Mouse (Mus musculus): ENCODE data around the gene Psmd11.
"Not testable (repeated sequence)": the region's sequence is repeated elsewhere in the genome, so short reads cannot be mapped to it uniquely, and the experiment has no call there.

The Psmd11 gene

GRCm38 (mm10) chr11:80429009-80429475 is 627 bp downstream of the Psmd11 start:
- peak; percentile 50 for DNase-seq (ENCODE audit: low spot score)

DNA sequence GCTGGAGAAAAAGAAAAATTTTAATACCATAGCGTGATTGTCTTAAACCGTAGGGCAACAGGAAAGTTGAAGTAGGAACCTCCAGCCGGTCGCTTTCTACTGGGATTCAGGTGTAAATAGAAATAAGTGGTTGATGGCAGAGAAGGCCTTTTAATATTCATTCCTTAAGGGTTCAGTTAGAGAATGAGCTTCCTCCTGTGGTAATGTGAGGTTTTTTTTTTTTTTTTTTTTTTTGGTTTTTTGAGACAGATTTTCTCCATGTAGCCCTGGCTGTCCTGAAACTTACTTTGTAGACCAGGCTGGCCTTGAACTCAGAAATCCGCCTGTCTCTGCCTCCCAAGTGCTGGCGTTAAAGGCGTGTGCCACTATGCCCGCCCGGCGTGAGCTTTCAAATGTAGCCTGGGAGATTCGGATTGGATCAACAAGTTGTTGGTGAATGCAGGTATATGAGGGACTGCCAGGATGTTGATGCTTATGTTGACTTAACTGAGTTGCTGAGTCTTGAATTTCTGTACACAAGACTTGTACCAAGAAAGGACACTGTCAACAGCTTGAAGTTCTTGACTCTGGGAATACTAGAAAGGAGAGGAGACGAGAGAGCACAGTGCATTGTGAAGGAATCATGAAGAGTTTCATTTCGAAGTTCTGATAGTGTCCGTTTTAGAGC is 1.2 kb downstream of the Psmd11 start:
- no peak for DNase-seq (ENCODE audit: low spot score)

DNA sequence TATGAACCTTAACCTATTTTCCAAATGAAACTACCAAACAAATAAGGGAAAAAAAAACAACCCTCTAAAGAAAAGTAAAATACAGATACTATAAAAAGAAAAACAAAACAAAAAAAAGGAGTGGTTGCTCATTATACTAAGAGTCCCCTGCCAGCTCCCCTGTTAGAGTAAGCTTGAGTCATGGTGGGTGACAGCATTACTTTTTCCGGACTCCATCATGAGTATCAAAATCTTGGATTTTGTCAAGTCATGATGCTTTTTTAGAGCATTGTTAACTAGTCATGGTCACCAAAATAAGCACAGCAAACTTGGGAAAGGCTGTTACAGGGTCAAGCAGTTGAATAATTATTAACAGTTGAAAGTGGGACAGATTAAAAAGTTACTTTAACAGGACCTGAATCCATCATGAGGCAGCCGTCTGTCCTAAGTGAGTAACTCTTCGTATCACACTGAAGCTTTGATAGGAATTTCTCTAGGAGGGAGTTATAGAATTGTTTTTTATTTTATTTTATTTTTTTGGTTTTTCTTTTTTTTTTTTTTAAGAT is 2.0 kb downstream of the Psmd11 start:
- no peak for DNase-seq (ENCODE audit: low spot score)

DNA sequence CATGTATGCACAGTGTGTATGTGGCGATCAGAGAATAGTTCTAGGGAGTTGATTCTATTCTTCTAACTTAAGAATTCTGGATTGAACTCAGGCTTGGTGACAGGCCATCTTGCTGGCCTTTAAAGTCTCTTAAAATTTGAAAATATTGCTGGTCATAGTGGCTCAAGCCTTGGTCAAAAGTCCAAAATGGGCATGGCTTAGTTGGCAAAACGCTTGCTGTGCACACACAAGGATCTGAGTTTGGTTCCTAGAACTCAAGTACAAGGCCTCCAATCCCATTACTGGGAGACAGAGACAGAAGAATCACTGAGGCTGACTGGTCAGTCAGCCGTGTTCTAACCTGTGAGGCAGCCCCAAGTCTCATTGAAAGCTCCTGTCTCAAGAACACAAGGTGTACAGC is 18.5 kb downstream of the Psmd11 start:
- no peak for DNase-seq (ENCODE audit: low spot score)

GRCm38 (mm10) chr11:80449859-80450258 is 21.4 kb downstream of the Psmd11 start:
- no peak for DNase-seq (ENCODE audit: low spot score)

DNA sequence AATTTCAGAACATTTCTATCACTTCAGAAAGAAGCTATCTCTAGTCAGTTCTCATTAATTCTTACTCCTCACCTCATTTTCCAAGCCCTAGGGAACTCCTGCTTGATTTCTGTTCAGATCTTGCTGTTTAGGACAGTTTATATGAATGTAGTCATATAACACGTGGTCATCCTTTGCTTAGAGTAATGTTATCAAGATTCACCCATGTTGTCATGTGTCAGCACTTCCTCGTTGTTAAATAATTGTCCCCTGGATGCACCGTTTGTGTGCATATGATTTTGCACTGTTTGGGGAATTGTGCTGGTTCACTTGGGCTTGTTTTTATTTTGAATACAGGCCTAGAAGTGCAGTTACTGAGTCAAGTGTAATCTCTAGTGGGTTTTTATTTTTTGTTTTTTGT is 23.8 kb downstream of the Psmd11 start:
- no peak for DNase-seq (ENCODE audit: low spot score)

- no peak for DNase-seq (ENCODE audit: low spot score)
Observed at GRCm38 (mm10) chr11:80453198-80453597, 24.8 kb downstream of the Psmd11 start.

GRCm38 (mm10) chr11:80463605-80464130 is 35.3 kb downstream of the Psmd11 start:
- not testable (repeated sequence) for DNase-seq (ENCODE audit: low spot score)

DNA sequence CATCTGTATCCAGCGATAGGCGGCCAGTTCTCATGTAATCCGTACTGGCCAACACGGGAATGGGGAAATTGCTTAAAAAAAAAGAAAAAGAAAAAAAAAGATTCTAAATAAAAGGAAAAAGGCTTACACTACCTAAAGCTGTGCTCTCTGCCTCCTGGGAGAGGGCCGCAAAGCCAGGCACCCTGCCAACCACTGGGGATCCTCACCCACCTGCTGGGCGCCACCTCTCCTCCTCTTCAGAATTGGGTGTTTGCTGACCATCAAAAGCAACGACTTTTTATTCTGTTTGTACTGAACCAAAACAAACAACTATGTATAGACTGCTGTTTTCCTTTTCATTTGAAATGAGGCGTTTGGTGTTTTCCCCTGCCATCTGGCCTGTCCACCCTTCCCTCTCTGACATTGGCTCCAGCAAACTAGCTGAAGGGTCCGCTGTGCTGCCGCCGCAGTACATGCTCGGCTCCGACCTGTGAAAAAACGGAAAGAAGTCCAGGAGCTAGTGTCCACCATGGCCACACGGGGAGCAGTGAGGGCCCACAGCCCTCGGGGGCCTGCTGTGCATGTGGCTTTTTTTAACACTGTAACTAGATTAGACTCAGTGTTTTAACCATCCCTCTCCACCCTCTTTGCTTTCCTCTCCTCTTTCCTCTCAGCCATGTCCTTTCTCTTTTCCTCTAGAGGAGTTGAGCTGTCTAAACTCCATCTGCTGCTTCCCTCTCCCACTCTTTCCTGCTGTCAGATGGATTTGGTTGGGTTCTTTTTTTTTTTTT is 43.6 kb downstream of the Psmd11 start:
- DNase-seq (ENCODE audit: low spot score), result no peak

DNA sequence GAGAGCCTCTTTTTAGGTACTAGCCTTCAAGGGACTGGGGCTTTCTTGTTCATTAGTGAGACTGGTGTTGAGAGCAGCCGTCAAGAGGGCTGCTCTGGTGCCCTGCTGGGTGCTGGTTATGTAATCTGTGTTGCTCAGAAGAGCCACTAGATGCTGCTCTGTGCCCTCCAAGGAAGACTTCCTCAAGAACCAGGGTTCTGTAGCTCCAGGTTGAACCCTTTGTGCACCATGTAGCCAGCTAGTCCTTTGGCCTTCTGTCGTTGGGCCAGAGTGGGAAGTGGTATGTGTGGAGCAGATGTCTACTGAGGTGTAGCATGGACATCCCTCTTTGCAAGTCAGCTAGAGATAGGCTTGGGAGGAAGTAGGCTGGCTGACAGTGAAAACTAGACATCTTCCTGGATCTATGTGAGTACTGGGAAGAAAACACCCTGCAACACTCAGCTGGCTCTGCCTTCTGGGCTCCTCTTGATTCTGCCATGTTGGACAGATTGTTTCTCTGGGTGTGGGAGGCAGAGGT is 45.8 kb downstream of the Psmd11 start:
- DNase-seq (ENCODE audit: low spot score), result no peak

GRCm38 (mm10) chr11:80474846-80475245 is 46.4 kb downstream of the Psmd11 start:
- DNase-seq (ENCODE audit: low spot score), result no peak

GRCm38 (mm10) chr11:80475544-80475943 is 47.1 kb downstream of the Psmd11 start:
- no peak for DNase-seq (ENCODE audit: low spot score)

GRCm38 (mm10) chr11:80476222-80477189 is 48.1 kb downstream of the Psmd11 start, which contains the start of gene Cdk5r1:
Cdk5r1 (plus strand) TSS chr11:80477023.
- DNase-seq (ENCODE audit: low spot score), result peak; percentile 76

GRCm38 (mm10) chr11:80477341-80478199 is 49.2 kb downstream of the Psmd11 start:
- no peak for DNase-seq (ENCODE audit: low spot score)

GRCm38 (mm10) chr11:80478694-80479412 is 50.4 kb downstream of the Psmd11 start:
- DNase-seq (ENCODE audit: low spot score), result no peak

DNA sequence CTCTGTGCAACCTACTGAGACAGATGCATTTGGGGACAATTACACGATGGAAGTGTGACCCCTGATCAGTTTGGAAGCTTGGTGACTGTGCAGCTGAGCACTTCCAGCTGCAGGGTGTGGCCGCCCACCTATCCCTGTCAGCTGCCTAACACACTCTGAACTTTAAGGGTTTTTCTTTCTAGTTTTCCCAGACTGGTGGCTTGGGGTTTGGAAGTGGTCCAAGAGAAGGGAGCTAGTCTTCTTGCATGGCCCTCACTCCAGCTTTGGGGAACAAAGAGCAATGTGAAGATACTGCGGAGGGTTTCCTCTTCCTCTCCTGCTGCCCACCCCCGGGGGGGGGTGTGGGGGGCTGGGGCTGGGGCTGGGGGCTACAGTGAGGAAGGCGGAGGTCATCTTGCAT is 51.0 kb downstream of the Psmd11 start:
- no peak for DNase-seq (ENCODE audit: low spot score)

DNA sequence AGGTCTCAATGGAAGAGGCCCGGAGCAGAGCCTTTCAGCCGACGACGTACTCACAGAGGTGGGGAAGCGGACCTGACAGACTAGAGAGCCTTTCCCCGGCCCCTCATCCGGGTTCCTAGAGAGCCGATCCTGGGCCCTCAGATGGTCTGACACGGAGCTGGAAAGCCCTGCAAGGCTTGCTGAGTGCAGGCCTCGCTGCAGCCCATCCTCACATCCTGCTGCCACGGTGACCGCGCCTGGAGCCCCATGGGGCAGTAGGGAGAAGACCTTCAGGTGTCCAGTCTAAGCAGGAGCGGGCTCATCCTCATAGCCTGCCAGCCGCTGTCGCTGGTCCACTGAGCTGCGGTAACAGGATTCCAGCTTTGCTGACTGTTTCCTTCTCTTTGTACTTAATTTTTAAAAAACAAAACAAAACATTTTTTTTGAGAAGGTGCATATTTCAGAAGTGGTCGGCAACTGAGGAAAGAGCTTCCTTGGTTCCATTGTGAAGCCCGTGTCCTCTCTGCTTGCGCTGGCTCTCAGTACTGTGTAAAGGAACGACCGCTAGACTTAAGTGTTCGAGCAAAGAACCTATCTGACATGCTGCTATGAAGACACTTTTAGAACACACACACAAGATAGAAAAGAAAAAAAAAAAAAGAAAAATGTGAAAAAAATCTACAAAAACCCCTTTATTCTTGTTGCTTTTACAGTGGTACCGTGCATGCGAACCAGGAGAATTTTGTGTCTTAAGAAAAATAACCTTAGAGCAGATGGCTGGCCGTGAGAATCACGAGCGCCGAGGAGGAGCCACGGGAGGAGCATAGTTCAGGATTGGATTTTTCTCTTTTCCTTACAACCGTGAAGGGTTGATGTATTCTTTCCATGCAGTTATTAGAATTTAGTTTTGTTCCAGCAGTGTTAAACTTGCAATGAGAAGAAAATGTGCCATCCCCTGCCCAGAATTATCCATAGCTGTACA is 51.8 kb downstream of the Psmd11 start:
- no peak for DNase-seq (ENCODE audit: low spot score)

DNA sequence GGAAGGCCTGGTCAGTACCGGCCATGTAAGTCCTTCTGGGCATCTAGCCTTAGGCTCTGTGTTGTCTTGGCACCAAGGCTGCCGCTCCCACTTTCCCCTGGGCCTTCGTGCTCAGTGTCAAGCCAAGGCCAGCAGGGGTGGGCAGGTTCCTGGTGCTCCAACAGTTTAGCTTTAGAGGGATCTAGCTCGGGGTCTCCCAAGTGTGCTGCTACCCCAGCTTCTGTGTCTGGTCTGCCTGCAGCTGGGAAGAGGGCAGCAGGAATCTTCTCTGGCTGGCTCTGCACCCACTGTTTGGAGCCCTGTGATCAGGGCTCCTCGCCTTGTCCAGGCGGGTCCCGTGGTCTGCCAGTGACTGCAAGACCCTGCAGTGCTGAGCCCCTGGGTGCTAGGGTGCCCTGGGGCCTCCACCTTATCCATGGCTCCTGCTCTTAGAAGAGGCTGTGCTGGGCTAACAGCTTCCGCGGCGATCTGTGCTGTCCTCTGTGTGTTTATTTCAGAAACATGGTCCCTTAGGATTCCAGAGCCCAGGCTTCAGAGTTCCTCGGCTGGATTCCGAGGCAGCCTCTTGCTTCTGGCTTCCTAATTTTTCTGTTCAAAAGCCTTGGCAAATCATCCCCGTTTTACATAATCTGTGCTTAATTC is 53.1 kb downstream of the Psmd11 start:
- no peak for DNase-seq (ENCODE audit: low spot score)

All from spleen, adult 12 weeks (tissue).